Mouse (Mus musculus) CH12.LX (cell line): Measurements from ENCODE around the gene Zcwpw1.

ENCODE experiments used
- CHD2 ChIP-seq: IDR thresholded peaks from 2 replicates; pipeline ENCODE4 v1.6.1; 2011; ENCODE audit warnings: low read length, improper control_type of control experiment
- CTCF ChIP-seq, 2 experiments: IDR thresholded peaks in 1 of 2; conservative IDR thresholded peaks in 1 of 2; 2 replicates each; pipeline ENCODE4 v1.5.1; 2011 to 2012; ENCODE audit warnings: low read depth in 2 of 2, low read length in 2 of 2, improper control_type of control experiment in 1 of 2, inconsistent platforms in 1 of 2, mild to moderate bottlenecking in 1 of 2, moderate library complexity in 1 of 2
- EP300 ChIP-seq: IDR thresholded peaks from 2 replicates; pipeline ENCODE4 v1.6.1; 2011; ENCODE audit warnings: low read length, improper control_type of control experiment
- GABPA ChIP-seq: IDR thresholded peaks from 2 replicates; pipeline ENCODE4 v1.6.1; 2012; ENCODE audit warnings: low read depth, low read length, improper control_type of control experiment, inconsistent platforms; ENCODE audit not compliant: insufficient replicate concordance
- MAFK ChIP-seq: IDR thresholded peaks from 2 replicates; pipeline ENCODE4 v1.6.1; 2011; ENCODE audit warnings: low read length, improper control_type of control experiment; ENCODE audit not compliant: insufficient replicate concordance
- RAD21 ChIP-seq: IDR thresholded peaks from 2 replicates; pipeline ENCODE4 v1.6.1; 2011; ENCODE audit warnings: low read depth, mild to moderate bottlenecking, low read length, improper control_type of control experiment, moderate library complexity
- USF1 ChIP-seq: IDR thresholded peaks from 2 replicates; pipeline ENCODE4 v1.6.1; 2014; ENCODE audit warnings: low read depth, mild to moderate bottlenecking, inconsistent platforms, low read length, improper control_type of control experiment

DNA sequence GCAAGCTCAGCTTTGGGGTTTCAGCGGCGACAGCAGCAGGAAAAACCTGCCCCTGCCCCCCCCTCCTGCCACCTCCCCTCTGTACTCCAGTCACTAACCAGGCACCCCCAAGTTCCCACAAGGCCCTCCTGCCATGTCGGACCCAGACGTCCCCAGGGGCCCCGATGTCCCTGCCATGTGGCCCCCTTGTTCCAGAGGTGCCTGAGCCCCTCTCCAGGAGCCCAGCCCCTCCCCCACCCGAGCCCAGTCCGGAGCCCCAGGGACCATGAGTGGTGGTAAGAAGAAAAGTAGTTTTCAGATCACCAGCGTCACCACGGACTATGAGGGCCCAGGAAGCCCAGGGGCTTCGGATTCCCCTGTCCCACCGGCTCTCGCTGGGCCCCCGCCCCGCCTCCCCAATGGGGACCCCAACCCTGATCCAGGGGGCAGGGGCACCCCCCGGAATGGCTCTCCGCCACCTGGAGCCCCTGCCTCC lies 40.7 kb upstream of the Zcwpw1 start:
- TF ChIP-seq CHD2 = peak; percentile 36; the same call in 1 of the 2 replicates
- TF ChIP-seq EP300 = no peak
- TF ChIP-seq RAD21 = no peak
- TF ChIP-seq USF1 = no peak
- no peak for TF ChIP-seq GABPA
- no peak for TF ChIP-seq MAFK
- TF ChIP-seq CTCF (conservative IDR thresholded peaks at IDR 0.05 in 1 of 2, IDR thresholded peaks at IDR 0.05 in 1 of 2; ENCODE audit: low read depth in 2 of 2, low read length in 2 of 2) = no peak
